Mouse (Mus musculus) thymus, adult 2 months (tissue): ENCODE measurements around the gene Ckm.

ENCODE experiments used
- CTCF ChIP-seq: fragments of 200-500 bp; IDR thresholded peaks from 2 replicates; pipeline ENCODE4 v1.5.1; 2012; ENCODE audit warnings: mild to moderate bottlenecking, control low read depth, low read length, moderate library complexity, borderline replicate concordance; ENCODE audit not compliant: control insufficient read depth, poor library complexity, insufficient read depth; ENCODE audit errors: extremely low read depth
- POLR2A ChIP-seq: fragments of 200-500 bp; IDR thresholded peaks from 2 replicates; pipeline ENCODE4 v1.6.1; 2012; ENCODE audit warnings: mild to moderate bottlenecking, low read length, control low read depth, moderate library complexity; ENCODE audit not compliant: control insufficient read depth, poor library complexity, insufficient read depth; ENCODE audit errors: extremely low read depth

- TF ChIP-seq POLR2A, result no peak
- no peak for TF ChIP-seq CTCF
These were observed 6.3 kb downstream of the Ckm start for GRCm38 (mm10) chr7:19410766-19411344.
